Mouse (Mus musculus): ENCODE measurements around the gene Hmx2. TPM values are rescaled to one million over a fixed set of nuclear protein-coding genes. Genes with fewer than 3 reads are reported as not detected.

Hmx2 gene
- not detected for polyA plus RNA-seq (2017; shearing (Covaris generic))

GRCm38 (mm10) chr7:131548473-131548872, at the start of gene Hmx2:
Gene Hmx2, plus strand, starts transcription at chr7:131548773.

GRCm38 (mm10) chr7:131542115-131542871, 6.3 kb upstream of the Hmx2 start, which contains the start of gene Hmx3:
Gene Hmx3, plus strand, starts transcription at chr7:131542867.

GRCm38 (mm10) chr7:131559986-131560696, 11.6 kb downstream of the Hmx2 start, which contains the start of gene Bub3:
Gene Bub3, plus strand, starts transcription at chr7:131560222.

Other genes starting within 250 kb of the Hmx2 start
- not detected for gene Cuzd1, start 226.5 kb upstream of the Hmx2 start, polyA plus RNA-seq (2017; shearing (Covaris generic))
- gene Fam24b, start 219.3 kb upstream of the Hmx2 start, polyA plus RNA-seq (2017; shearing (Covaris generic)), result not detected
- not detected for gene Fam24a, start 214.9 kb upstream of the Hmx2 start, polyA plus RNA-seq (2017; shearing (Covaris generic))
- gene 2310057M21Rik, start 186.0 kb upstream of the Hmx2 start, polyA plus RNA-seq (2017; shearing (Covaris generic)), result 17.7 TPM
- 29.8 TPM for gene Pstk, start 177.6 kb upstream of the Hmx2 start, polyA plus RNA-seq (2017; shearing (Covaris generic))
- 32.9 TPM for gene Ikzf5, start 138.3 kb upstream of the Hmx2 start, polyA plus RNA-seq (2017; shearing (Covaris generic))
- gene Acadsb, start 138.2 kb upstream of the Hmx2 start, polyA plus RNA-seq (2017; shearing (Covaris generic)), result 29.2 TPM
- not detected for gene Hmx3, start 5.9 kb upstream of the Hmx2 start, polyA plus RNA-seq (2017; shearing (Covaris generic))
- 149 TPM for gene Bub3, start 11.4 kb downstream of the Hmx2 start, polyA plus RNA-seq (2017; shearing (Covaris generic))

Measured in naive thymus-derived CD4-positive, alpha-beta T cell, adult 5 months (primary cell).